Mouse (Mus musculus): ENCODE results near the gene Gtpbp8.

- no peak for TF ChIP-seq CTCF (IDR thresholded peaks at IDR 0.05; ENCODE audit: extremely low read depth, insufficient read depth, low read length)
- no peak for TF ChIP-seq POLR2A (IDR thresholded peaks at IDR 0.05; ENCODE audit: extremely low read depth, insufficient read depth, low read length)
Measured at GRCm38 (mm10) chr16:44701155-44701554, 45.0 kb downstream of the Gtpbp8 start.

Measured in cortical plate, adult 2 months (tissue).